Mouse (Mus musculus) midbrain, embryonic 15.5 days (tissue): ENCODE measurements around the gene Vwa3a. TPM values are rescaled to one million over a fixed set of nuclear protein-coding genes. Genes with fewer than 3 reads are reported as not detected.
"Not testable (repeated sequence)": the region's sequence is repeated elsewhere in the genome, so short reads cannot be mapped to it uniquely, and the experiment has no call there.

Experiments used
- ATAC-seq: fragments of 200-750 bp; cut with Nextera tagmentation; replicated peaks from 2 replicates; pipeline ENCODE4 v1.8.0; 2017; ENCODE audit warnings: moderate TSS enrichment
- H3K27ac ChIP-seq: fragments of 300-500 bp; sonication (generic); 2 replicates; pipeline ENCODE4 v1.5.1; 2015; ENCODE audit warnings: mild to moderate bottlenecking, inconsistent platforms
- H3K27me3 ChIP-seq: fragments of 300-500 bp; sonication (generic); replicated peaks from 2 replicates; pipeline ENCODE4 v1.6.1; 2015; ENCODE audit warnings: inconsistent platforms
- H3K36me3 ChIP-seq: fragments of 300-500 bp; sonication (generic); replicated peaks from 2 replicates; pipeline ENCODE4 v1.6.1; 2015; ENCODE audit warnings: inconsistent platforms
- H3K4me1 ChIP-seq: fragments of 300-500 bp; sonication (generic); 2 replicates; pipeline ENCODE4 v1.6.1; 2015; ENCODE audit warnings: inconsistent platforms
- H3K4me2 ChIP-seq: fragments of 300-500 bp; sonication (generic); 2 replicates; pipeline ENCODE4 v1.6.1; 2015; ENCODE audit warnings: inconsistent platforms, mild to moderate bottlenecking, moderate library complexity
- H3K4me3 ChIP-seq: fragments of 300-500 bp; sonication (generic); 2 replicates; pipeline ENCODE4 v1.5.1; 2015; ENCODE audit warnings: mild to moderate bottlenecking, inconsistent platforms
- H3K9ac ChIP-seq: fragments of 300-500 bp; sonication (generic); 2 replicates; pipeline ENCODE4 v1.6.1; 2015; ENCODE audit warnings: mild to moderate bottlenecking, inconsistent platforms
- H3K9me3 ChIP-seq: fragments of 300-500 bp; sonication (generic); 2 replicates; pipeline ENCODE4 v1.6.1; 2016; ENCODE audit warnings: inconsistent platforms
- WGBS: fragments of 180-500 bp; shearing (Covaris S2); methylation state at CpG from one replicate; pipeline ENCODE4 v1.1.7; 2015; ENCODE audit warnings: mixed read lengths; 5-methylcytosine and 5-hydroxymethylcytosine counted together
- polyA plus RNA-seq: library from polyadenylated mRNA; unstranded; fragments of >200 nt; fragmentation: Nextera tagmentation; extraction: Ambion mirVana; gene quantifications from 2 replicates; pipeline ENCODE4 v1.2.1, GENCODE M21; 2015

Vwa3a gene
- polyA plus RNA-seq: 1.8 and 2.1 TPM in 2 replicates

GRCm38 (mm10) chr7:120739018-120739417, at the start of gene Vwa3a:
Vwa3a (plus strand) TSS chr7:120739318.
- Histone ChIP-seq H3K27me3 (no peaks in the 10 kb centered on the region), H3K9ac (no peak within 1 kb of the TSS), H3K4me1 (peaks cover 7% of the 10 kb centered on the region), H3K27ac (0 out of 2 replicates have a peak within 1 kb of the TSS, but pooled peaks have one; percentile 12), H3K36me3 (no peaks in the 10 kb centered on the region), H3K4me2 (no peak within 1 kb of the TSS), H3K9me3 (no peaks in the 10 kb centered on the region), H3K4me3 (no peak within 1 kb of the TSS)
- 86% methylated on average over 6 of the region's 6 CpGs for WGBS
- ATAC-seq: 0 out of 2 replicates have a peak, but pooled peaks have one; percentile 12

GRCm38 (mm10) chr7:120690634-120691033, 48.5 kb upstream of the Vwa3a start:
- Histone ChIP-seq H3K9me3 (no peaks in the 10 kb centered on the region), H3K36me3 (no peaks in the 10 kb centered on the region), H3K27me3 (no peaks in the 10 kb centered on the region), H3K9ac (no peak overlapping the region), H3K4me3 (no peak overlapping the region), H3K4me1 (0 out of 2 replicates have a peak, but pooled peaks cover 3% of the 10 kb centered on the region), H3K27ac (no peak overlapping the region), H3K4me2 (no peak overlapping the region)
- ATAC-seq: no peak
- 74% methylated on average over 4 of the region's 4 CpGs for WGBS

DNA sequence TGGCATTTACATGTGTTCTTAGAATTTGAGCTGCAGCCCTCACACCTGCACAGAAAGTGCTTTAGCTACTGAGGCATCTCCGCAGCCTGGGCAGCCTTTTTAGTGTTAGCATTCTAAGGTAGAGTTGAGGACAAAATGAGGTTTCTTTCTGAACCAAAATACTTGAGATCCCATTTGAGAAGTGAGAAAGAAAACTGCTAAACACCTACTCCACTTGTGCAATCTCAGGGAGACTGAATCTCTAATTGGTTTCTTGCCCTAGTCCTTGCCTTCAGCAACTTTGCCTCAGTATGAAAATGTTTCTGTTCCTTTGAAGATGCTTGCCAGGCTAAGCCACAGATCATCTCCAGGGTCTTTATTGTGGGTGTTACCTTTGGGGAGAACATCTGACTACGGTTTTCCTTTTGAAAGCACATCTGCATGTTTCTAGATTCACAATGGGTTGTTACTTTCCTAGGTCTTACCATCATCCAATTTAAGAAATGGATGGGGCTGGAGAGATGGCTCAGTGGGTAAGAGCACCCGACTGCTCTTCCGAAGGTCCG, 45.2 kb upstream of the Vwa3a start:
- no peak for ATAC-seq
- Histone ChIP-seq H3K27me3 (no peaks in the 10 kb centered on the region), H3K4me1 (0 out of 2 replicates have a peak, but pooled peaks cover 3% of the 10 kb centered on the region), H3K9ac (no peak overlapping the region), H3K4me3 (no peak overlapping the region), H3K9me3 (no peaks in the 10 kb centered on the region), H3K4me2 (no peak overlapping the region), H3K36me3 (no peaks in the 10 kb centered on the region), H3K27ac (no peak overlapping the region)
- 94% methylated on average over 5 of the region's 5 CpGs for WGBS

DNA sequence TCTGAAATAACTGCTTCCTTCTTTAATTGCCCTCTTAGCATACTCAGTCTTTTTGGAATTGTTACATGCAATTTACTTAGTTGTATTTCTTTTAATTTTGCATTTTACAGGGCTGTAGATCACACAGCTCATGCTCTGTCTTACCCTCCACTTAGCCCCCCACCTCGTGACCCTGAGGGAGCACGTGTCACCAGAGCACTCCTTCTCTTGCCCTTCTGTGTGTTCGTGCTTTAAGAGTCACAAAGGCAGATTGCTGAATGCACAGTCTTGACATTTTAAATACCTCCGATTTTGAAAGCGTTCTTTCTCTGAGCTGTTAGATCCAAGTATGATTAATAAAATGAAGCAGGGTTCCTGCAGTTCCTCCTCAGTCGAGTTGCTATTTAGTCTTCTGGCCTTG, 43.9 kb upstream of the Vwa3a start:
- Histone ChIP-seq H3K4me1 (0 out of 2 replicates have a peak, but pooled peaks cover 3% of the 10 kb centered on the region), H3K4me2 (no peak overlapping the region), H3K27me3 (no peaks in the 10 kb centered on the region), H3K9ac (no peak overlapping the region), H3K27ac (no peak overlapping the region), H3K36me3 (no peaks in the 10 kb centered on the region), H3K9me3 (no peaks in the 10 kb centered on the region), H3K4me3 (no peak overlapping the region)
- WGBS: 32% methylated on average over 6 of the region's 6 CpGs
- no peak for ATAC-seq

- WGBS: 52% methylated on average over 1 of the region's 1 CpGs
- H3K36me3 ChIP-seq: no peaks in the 10 kb centered on the region
- H3K9me3 ChIP-seq: no peaks in the 10 kb centered on the region
- ATAC-seq: no peak
- no peak overlapping the region for H3K27ac ChIP-seq
- H3K4me2 ChIP-seq: no peak overlapping the region
- H3K9ac ChIP-seq: no peak overlapping the region
- no peak overlapping the region for H3K4me3 ChIP-seq
- no peaks in the 10 kb centered on the region for H3K27me3 ChIP-seq
- 0 out of 2 replicates have a peak, but pooled peaks cover 3% of the 10 kb centered on the region for H3K4me1 ChIP-seq
Measured at GRCm38 (mm10) chr7:120695641-120696040, 43.5 kb upstream of the Vwa3a start.

DNA sequence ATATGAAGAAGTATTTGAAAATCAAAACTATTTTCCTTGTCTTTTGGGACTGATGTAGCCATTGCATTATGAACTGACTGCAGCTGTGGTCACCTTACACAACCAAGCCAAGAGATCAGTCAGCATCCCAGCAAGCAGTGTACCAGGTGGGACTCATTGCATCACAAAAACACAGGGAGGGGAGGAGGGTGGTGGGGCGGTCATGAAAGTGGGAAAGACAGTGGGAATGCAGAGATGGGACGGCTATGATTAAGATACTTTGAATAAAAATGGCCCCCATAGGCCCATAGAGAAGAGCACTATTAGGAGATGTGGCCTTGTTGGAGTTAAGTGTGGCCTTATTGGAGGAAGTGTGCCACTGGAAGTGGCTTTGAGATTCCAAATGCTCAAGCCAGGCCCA, 42.8 kb upstream of the Vwa3a start:
- no peak overlapping the region for H3K27ac ChIP-seq
- WGBS: 98% methylated on average over 2 of the region's 2 CpGs
- H3K27me3 ChIP-seq: no peaks in the 10 kb centered on the region
- ATAC-seq: no peak
- H3K9ac ChIP-seq: no peak overlapping the region
- H3K4me3 ChIP-seq: no peak overlapping the region
- H3K9me3 ChIP-seq: no peaks in the 10 kb centered on the region
- no peak overlapping the region for H3K4me2 ChIP-seq
- H3K4me1 ChIP-seq: 0 out of 2 replicates have a peak, but pooled peaks cover 3% of the 10 kb centered on the region
- H3K36me3 ChIP-seq: no peaks in the 10 kb centered on the region

DNA sequence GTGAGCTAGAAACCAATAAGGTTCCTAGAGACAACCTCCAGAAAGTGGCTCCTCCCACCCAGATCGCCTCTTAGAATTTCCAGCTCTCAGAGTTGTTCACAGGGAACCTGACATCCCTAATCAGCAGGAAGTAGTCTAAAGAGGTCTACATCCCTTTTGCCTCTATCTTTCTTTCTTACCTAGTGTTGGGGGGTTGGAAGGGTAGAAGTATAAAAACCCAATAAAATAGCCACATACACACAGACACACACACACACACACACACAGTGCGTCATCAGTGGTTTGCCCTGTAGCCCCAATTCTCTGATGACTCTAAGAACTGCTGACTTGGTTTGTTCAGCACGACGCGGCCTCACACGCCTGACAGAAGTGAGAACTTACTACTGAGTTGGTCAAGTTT, 39.5 kb upstream of the Vwa3a start:
- H3K27me3 ChIP-seq: no peaks in the 10 kb centered on the region
- 0 out of 2 replicates have a peak, but pooled peaks cover 3% of the 10 kb centered on the region for H3K4me1 ChIP-seq
- no peaks in the 10 kb centered on the region for H3K9me3 ChIP-seq
- H3K27ac ChIP-seq: no peak overlapping the region
- no peak overlapping the region for H3K9ac ChIP-seq
- 92% methylated on average over 6 of the region's 6 CpGs for WGBS
- ATAC-seq: no peak
- no peak overlapping the region for H3K4me2 ChIP-seq
- no peaks in the 10 kb centered on the region for H3K36me3 ChIP-seq
- no peak overlapping the region for H3K4me3 ChIP-seq

DNA sequence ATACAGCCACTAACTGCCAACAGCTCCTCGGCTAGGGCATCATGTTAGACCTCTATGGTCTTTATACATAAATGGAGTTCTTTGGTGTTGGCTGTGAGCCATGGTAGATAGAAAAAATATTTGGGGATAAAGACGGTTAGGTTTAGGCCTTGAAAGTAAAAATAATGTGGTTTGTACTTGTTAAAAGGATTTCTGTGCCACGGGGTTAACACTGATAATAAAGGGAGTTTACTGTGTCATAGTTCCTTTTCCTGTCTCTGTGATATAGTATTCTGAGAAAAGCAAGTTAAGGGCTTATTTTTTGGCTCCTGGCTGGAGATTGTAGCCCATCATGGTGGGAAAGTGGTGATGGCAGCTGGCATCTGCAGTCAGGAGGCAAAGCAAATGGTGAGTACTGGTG, 35.2 kb upstream of the Vwa3a start:
- no peak overlapping the region for H3K9ac ChIP-seq
- H3K4me2 ChIP-seq: no peak overlapping the region
- H3K27me3 ChIP-seq: no peaks in the 10 kb centered on the region
- no peak overlapping the region for H3K4me3 ChIP-seq
- H3K27ac ChIP-seq: no peak overlapping the region
- 81% methylated on average over 3 of the region's 3 CpGs for WGBS
- H3K4me1 ChIP-seq: no peaks in the 10 kb centered on the region
- ATAC-seq: no peak
- no peaks in the 10 kb centered on the region for H3K9me3 ChIP-seq
- no peaks in the 10 kb centered on the region for H3K36me3 ChIP-seq

- no peak overlapping the region for H3K4me2 ChIP-seq
- no peaks in the 10 kb centered on the region for H3K9me3 ChIP-seq
- no peak overlapping the region for H3K27ac ChIP-seq
- no peaks in the 10 kb centered on the region for H3K4me1 ChIP-seq
- 97% methylated on average over 2 of the region's 2 CpGs for WGBS
- H3K36me3 ChIP-seq: no peaks in the 10 kb centered on the region
- ATAC-seq: no peak
- no peak overlapping the region for H3K9ac ChIP-seq
- no peak overlapping the region for H3K4me3 ChIP-seq
- no peaks in the 10 kb centered on the region for H3K27me3 ChIP-seq
Measured at GRCm38 (mm10) chr7:120712071-120712470, 27.0 kb upstream of the Vwa3a start.

DNA sequence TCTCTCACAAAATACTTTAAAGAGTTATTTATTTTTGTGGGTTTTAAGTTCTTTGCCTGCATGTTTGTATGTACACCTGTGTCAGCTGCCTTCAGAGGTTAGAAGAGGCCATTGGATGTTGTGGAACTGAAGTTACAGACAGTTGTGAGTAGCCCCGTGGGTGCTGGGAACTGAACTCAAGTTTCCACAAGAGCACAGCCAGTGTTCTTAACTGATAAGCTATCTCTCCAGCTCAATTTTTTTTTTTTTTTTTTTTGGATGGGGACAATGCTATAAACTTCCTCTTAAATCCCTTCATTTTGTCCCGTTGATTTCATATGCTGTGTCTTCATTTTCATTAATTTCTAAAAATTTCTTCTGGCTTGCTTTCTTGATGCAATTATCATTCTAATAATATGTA, 25.9 kb upstream of the Vwa3a start:
- Histone ChIP-seq H3K4me2 (no peak overlapping the region), H3K36me3 (no peaks in the 10 kb centered on the region), H3K9me3 (no peaks in the 10 kb centered on the region), H3K4me1 (no peaks in the 10 kb centered on the region), H3K4me3 (no peak overlapping the region), H3K27me3 (no peaks in the 10 kb centered on the region), H3K9ac (no peak overlapping the region), H3K27ac (no peak overlapping the region)
- whole genome bisulfite sequencing: 93% methylated on average over 2 of the region's 2 CpGs
- no peak for ATAC-seq

DNA sequence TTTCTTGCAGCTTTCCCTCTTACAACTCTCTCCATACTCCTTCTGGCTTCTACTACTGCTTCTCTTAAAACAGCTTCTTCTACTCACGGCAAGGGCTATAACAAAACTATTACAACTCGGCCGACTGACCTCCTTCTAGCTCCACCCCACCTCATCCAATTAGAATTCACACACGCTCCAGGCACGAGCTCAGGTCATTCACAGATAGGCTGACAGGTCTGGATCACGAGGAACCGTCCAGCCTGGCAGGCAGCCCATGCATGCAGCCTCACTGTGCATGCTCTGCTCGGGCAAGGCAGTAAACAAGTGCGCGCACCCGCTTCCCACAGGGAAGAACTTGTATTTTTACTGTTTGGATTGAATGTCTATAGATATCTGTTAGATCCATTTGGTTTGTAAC, 25.2 kb upstream of the Vwa3a start:
- not testable (repeated sequence) for H3K36me3 ChIP-seq, H3K27ac ChIP-seq, H3K9me3 ChIP-seq, H3K4me1 ChIP-seq, H3K27me3 ChIP-seq, H3K4me3 ChIP-seq, ATAC-seq, H3K4me2 ChIP-seq, H3K9ac ChIP-seq
- WGBS: 90% methylated on average over 11 of the region's 11 CpGs

DNA sequence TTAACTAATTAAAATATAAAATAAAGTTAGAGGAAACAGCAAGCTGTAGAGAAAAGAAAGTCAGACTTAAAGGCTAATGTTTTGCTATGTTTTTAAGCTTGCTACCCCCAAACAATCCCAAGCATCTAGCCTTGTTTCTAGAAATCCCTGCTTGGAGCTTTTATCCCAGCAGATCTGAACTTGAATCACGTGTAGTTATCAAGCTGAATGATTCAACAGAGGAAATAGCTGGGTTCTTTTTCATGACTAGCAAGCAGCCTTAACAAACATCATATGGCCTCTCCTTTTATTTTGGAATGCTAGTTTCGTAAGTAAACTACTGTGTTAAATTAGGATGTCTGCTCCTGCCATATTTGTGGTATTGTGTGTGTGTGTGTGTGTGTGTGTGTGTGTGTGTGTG, 21.9 kb upstream of the Vwa3a start:
- no peaks in the 10 kb centered on the region for H3K4me1 ChIP-seq
- H3K4me2 ChIP-seq: no peak overlapping the region
- no peak overlapping the region for H3K4me3 ChIP-seq
- no peaks in the 10 kb centered on the region for H3K36me3 ChIP-seq
- H3K9me3 ChIP-seq: no peaks in the 10 kb centered on the region
- no peak overlapping the region for H3K27ac ChIP-seq
- WGBS: 81% methylated on average over 2 of the region's 2 CpGs
- H3K9ac ChIP-seq: no peak overlapping the region
- H3K27me3 ChIP-seq: no peaks in the 10 kb centered on the region
- no peak for ATAC-seq

- no peak overlapping the region for H3K4me2 ChIP-seq
- H3K9me3 ChIP-seq: no peaks in the 10 kb centered on the region
- H3K27ac ChIP-seq: no peak overlapping the region
- H3K27me3 ChIP-seq: no peaks in the 10 kb centered on the region
- no peaks in the 10 kb centered on the region for H3K36me3 ChIP-seq
- no peak overlapping the region for H3K9ac ChIP-seq
- H3K4me1 ChIP-seq: peaks cover 15% of the 10 kb centered on the region
- no peak for ATAC-seq
- 93% methylated on average over 5 of the region's 5 CpGs for WGBS
- H3K4me3 ChIP-seq: no peak overlapping the region
Measured at GRCm38 (mm10) chr7:120721051-120721450, 18.1 kb upstream of the Vwa3a start.
